Mouse (Mus musculus) thymus, postnatal 36 days (tissue): ENCODE data around the gene Gm2832.
"Not testable (repeated sequence)": the region's sequence is repeated elsewhere in the genome, so short reads cannot be mapped to it uniquely, and the experiment has no call there.

Experiments used
- DNase-seq, 2 experiments: peaks; one replicate each; pipeline ENCODE4 v3.0.0; 2022; ENCODE audit warnings: mixed read lengths in 2 of 2

Gene Gm2832

DNA sequence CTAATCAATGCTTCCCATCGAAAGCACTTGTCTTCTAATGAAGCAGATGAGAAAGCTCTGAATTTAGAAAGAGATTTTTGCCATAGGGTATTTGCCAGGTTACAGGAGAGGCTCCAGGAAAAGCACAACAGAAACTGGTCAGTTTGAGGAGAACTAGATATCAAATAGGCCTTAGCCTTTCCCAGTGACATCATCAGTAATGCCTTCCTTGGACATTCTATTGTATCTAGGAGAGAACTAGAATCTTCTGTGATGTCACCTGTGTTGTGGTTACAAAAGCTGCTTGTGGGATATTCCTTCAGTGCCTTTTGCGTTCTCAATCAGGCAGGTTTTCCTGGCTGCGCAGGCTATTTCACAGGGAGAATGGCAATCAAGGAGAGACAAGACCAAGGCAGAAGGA is at the start of gene Gm2832:
Gene Gm2832 (plus strand): TSS at position 301 of the 400 bp plus-strand sequence.
- not testable (repeated sequence) for DNase-seq

DNA sequence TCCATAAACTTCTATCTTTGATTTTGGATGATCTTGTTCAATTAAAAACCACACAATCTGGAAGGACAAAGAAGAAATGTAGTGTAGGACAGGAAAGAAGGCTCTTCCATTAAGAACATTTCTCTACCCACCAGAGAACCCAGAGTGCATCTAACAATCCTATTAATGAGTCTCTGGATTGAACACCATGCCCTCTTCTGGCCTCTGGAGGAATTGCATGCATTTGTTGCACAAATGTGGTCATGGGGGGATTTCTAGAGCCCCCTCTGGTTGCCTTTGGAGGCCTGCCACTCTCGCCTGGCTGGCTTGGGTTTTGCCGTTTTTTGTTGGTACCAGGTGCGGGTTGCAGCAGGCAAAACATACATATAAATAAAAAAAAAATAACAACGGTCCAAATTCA is 15.3 kb upstream of the Gm2832 start:
- DNase-seq = peak; percentile 3 to 9

DNA sequence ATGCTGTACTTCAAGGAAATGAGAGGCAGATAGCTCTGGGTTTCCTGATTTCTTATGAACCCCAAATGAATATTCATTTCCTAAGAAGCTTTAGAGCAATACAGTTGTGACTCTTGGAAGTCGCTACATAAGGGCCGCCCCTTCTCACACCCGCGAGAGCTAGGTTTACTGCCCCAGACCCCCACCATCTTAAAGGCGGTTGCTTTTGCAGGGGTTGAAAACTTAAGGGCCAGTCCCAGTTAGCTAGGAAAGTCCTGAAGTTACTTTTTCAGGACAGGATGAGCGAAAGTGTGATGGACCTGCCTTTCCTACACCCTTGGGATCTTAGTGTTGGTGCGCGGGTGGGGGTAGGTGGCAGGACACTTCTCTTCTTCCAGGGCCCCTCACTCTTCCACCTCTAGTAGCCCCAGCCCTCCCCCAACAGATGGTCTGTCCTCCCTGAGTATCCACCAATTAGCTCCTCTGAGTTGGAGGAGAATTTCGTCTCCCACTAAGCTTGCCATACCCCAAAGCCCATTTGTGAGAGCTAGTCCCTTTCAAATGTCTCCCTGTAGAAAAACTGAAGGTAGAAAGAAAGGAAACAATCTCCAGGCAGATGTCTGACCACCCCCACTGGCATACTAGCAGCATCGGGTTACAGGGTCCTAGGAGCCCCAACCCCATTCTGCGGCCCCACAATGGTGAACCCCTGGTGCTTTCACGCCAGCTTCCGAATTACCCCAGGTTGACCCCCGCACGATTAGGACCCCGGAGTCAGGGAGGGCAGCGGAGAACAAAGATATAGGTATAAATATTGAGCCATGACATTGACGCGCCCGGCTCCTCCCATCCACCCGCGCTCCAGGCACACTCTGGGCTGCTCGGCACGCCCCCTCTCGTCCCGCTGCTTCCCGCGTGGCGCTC is 14.5 kb upstream of the Gm2832 start:
- DNase-seq = peak in 1 of 2 experiments; percentile 7

DNA sequence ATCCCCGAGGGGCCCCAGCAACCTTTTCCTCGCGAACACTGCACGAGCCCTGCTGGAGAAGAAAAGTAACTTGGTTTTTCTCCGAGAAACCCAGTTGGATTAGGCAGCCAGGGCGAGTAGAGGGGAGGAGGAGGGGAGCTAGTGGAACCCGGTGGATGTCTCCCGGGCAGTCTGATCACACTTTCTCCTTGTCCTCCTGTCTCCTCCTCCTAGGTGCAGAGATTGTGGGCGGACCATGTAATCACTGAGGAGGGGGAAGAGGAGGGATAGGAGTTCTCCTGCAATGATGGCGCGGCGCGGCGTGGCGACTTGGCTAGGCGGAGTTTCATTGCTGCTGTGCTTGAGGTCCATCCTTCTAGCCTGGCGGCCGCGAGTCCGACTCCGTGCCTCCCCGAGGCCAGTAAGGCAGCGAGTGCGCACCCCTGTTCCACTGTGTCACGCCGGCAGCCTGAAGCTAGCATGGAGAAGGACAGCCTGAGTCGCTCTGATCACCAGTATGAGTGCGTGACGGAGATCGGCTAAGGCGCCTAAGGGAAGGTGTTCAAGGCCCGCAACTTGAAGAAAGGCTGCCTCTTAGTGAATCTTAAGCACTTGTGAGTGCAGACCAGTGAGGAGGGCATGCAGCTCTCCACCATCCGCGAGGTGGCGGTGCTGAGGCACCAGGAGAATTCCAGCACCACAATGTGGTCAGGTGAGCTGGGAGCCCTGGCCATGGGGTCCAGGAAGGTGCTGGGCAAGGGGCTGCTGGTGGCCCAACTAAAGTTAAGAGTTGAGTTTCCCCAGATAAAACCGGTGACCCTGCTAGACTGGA is 13.6 kb upstream of the Gm2832 start:
- peak in 1 of 2 experiments; percentile 5 for DNase-seq

DNA sequence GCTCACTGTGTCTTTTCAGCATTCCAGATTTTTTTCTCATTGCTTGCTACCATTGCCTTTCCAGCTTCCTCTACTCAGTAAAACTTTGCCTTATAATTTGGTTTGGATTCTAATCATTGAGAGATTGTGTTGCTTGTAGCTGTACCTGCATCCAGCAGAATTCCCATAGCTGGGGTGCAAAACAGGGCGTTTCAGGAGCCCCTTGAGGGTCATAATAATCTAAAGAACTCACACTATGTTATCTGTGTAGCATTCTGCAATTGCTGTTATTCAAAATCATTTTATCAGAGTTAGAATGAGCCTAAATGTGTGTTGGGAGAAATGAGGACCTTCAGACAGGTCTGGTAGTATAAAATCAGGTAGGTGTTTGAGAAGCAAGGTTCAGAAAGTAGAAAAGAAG is 7.4 kb downstream of the Gm2832 start:
- DNase-seq = not testable (repeated sequence)
